8 mouse cellular contexts compared by ENCODE assay signal in genomic region chr10:102451756-102452155, GRCm38 (mm10). TPM values are rescaled to one million over a fixed set of nuclear protein-coding genes. Genes with fewer than 3 reads are reported as not detected.
DNase-seq lines count a peak whose midpoint lies in the region; ATAC-seq and TF ChIP-seq lines count a peak whose summit lies in the region.

No protein-coding gene starts in this region.

- WGBS in forebrain, embryonic 10.5 days: 13% methylated on average over 7 of the region's 7 CpGs
- 7% methylated on average over 7 of the region's 7 CpGs for WGBS in intestine, embryonic 14.5 days
- WGBS in liver, postnatal 0 days (ENCODE audit: insufficient replicate concordance): 9% methylated on average over 7 of the region's 7 CpGs

- no peak overlapping the region for H3K9ac ChIP-seq in intestine, embryonic 14.5 days (ENCODE audit: low read length)
- H3K9ac ChIP-seq in liver, postnatal 0 days (replicated peaks): no peak overlapping the region

- no peak overlapping the region for H3K27ac ChIP-seq in forebrain, embryonic 10.5 days
- no peak overlapping the region for H3K27ac ChIP-seq in intestine, embryonic 14.5 days (ENCODE audit: low read depth)
- H3K27ac ChIP-seq in liver, postnatal 0 days (ENCODE audit: low read depth): no peak overlapping the region

- DNase-seq in cerebellum, adult 18-20 months: peak; percentile 14 to 21
- DNase-seq in cerebellum, adult 8-10 months: no peak
- peak; percentile 14 for DNase-seq in urinary bladder, postnatal 14 days (ENCODE audit: low spot score)
- DNase-seq in urinary bladder, adult 2 months (ENCODE audit: low spot score): no peak
- peak; percentile 52 for DNase-seq in forebrain, embryonic 10.5 days (ENCODE audit: extremely low spot score, low spot score)
- peak; percentile 65 for DNase-seq in intestine, embryonic 14.5 days (ENCODE audit: low spot score)
- peak; percentile 23 for DNase-seq in liver, postnatal 0 days
- peak; percentile 31 to 51 for DNase-seq in right cerebral cortex, postnatal 10 days (ENCODE audit: low spot score in 2 of 2)

- no peaks in the 10 kb centered on the region for H3K27me3 ChIP-seq in forebrain, embryonic 10.5 days (ENCODE audit: poor library complexity, severe bottlenecking)
- no peaks in the 10 kb centered on the region for H3K27me3 ChIP-seq in intestine, embryonic 14.5 days (replicated peaks; ENCODE audit: control insufficient read depth, insufficient read depth, low read length)
- no peaks in the 10 kb centered on the region for H3K27me3 ChIP-seq in liver, postnatal 0 days (ENCODE audit: insufficient read depth, low read length)

- TF ChIP-seq EP300 in liver, postnatal 0 days (IDR thresholded peaks at IDR 0.05; ENCODE audit: low read depth): no peak

- no peaks in the 10 kb centered on the region for H3K36me3 ChIP-seq in forebrain, embryonic 10.5 days (replicated peaks)
- H3K36me3 ChIP-seq in intestine, embryonic 14.5 days (ENCODE audit: control insufficient read depth, insufficient read depth, low read length): no peaks in the 10 kb centered on the region
- no peaks in the 10 kb centered on the region for H3K36me3 ChIP-seq in liver, postnatal 0 days (replicated peaks; ENCODE audit: insufficient read depth, low read length)

- H3K9me3 ChIP-seq in forebrain, embryonic 10.5 days: no peaks in the 10 kb centered on the region
- no peaks in the 10 kb centered on the region for H3K9me3 ChIP-seq in intestine, embryonic 14.5 days (ENCODE audit: control insufficient read depth, low read length)
- no peaks in the 10 kb centered on the region for H3K9me3 ChIP-seq in liver, postnatal 0 days (ENCODE audit: low read length)

- TF ChIP-seq CTCF in liver, postnatal 0 days (IDR thresholded peaks at IDR 0.05; ENCODE audit: low read depth): peak; percentile 78

- peak; percentile 79 for ATAC-seq in intestine, embryonic 14.5 days (replicated peaks; ENCODE audit: low FRiP score, low TSS enrichment, low read depth)
- no peak for ATAC-seq in liver, postnatal 0 days

- H3K4me2 ChIP-seq in intestine, embryonic 14.5 days (ENCODE audit: low read length): no peak overlapping the region
- H3K4me2 ChIP-seq in liver, postnatal 0 days (ENCODE audit: low read depth, low read length): no peak overlapping the region

- H3K4me3 ChIP-seq in forebrain, embryonic 10.5 days: no peak overlapping the region
- H3K4me3 ChIP-seq in intestine, embryonic 14.5 days (ENCODE audit: low read depth, low read length): no peak overlapping the region
- H3K4me3 ChIP-seq in liver, postnatal 0 days (ENCODE audit: low read depth, low read length): no peak overlapping the region

- no peaks in the 10 kb centered on the region for H3K4me1 ChIP-seq in forebrain, embryonic 10.5 days
- H3K4me1 ChIP-seq in intestine, embryonic 14.5 days (replicated peaks; ENCODE audit: control insufficient read depth, insufficient read depth, low read length): no peaks in the 10 kb centered on the region
- H3K4me1 ChIP-seq in liver, postnatal 0 days (ENCODE audit: insufficient read depth): no peaks in the 10 kb centered on the region

RNA-seq across cellular contexts. Expression of gene Nts, which starts 38.5 kb away (rescaled TPM):
- 1.0 and 1.6 TPM in 2 replicates for polyA plus RNA-seq in urinary bladder, adult 2 months (2012; rRNA removed)
- 0.21 and 0.48 TPM in 2 replicates for polyA plus RNA-seq in forebrain, embryonic 10.5 days (2016; fragmentation: Nextera tagmentation; extraction: Ambion mirVana)
- 0.47 and 0.77 TPM in 2 replicates for polyA plus RNA-seq in intestine, embryonic 14.5 days (2014; fragmentation: Nextera tagmentation; extraction: Ambion mirVana)
- polyA plus RNA-seq in liver, postnatal 0 days (2015; fragmentation: Nextera tagmentation; extraction: Ambion mirVana): 0.39 and 0.58 TPM in 2 replicates

Comparison
In these comparisons a context has a peak if more than half of its experiments do, and no peak if none do; other contexts are left out.
1. DNase-seq: peak in cerebellum, adult 18-20 months (2 of 2), urinary bladder, postnatal 14 days (single experiment), forebrain, embryonic 10.5 days (single experiment), intestine, embryonic 14.5 days (single experiment), liver, postnatal 0 days (single experiment) and right cerebral cortex, postnatal 10 days (2 of 2); none in cerebellum, adult 8-10 months (single experiment) and urinary bladder, adult 2 months (single experiment).